Mouse (Mus musculus): ENCODE measurements around the gene Bpifb6. TPM values are rescaled to one million over a fixed set of nuclear protein-coding genes. Genes with fewer than 3 reads are reported as not detected.

Gene Bpifb6
- polyA plus RNA-seq (2015; fragmentation: Nextera tagmentation; extraction: Ambion mirVana): not detected in 2 replicates

- Histone ChIP-seq H3K4me2 (no peak within 1 kb of the TSS), H3K27me3 (no peaks in the 10 kb centered on the region), H3K9ac (no peak within 1 kb of the TSS), H3K4me1 (replicated peaks) (0 out of 2 replicates have a peak, but pooled peaks cover 3% of the 10 kb centered on the region), H3K9me3 (replicated peaks) (no peaks in the 10 kb centered on the region), H3K4me3 (no peak within 1 kb of the TSS), H3K36me3 (no peaks in the 10 kb centered on the region), H3K27ac (no peak within 1 kb of the TSS)
- 59% methylated on average over 4 of the region's 4 CpGs for WGBS
- no peak for ATAC-seq (replicated peaks; ENCODE audit: insufficient number of reproducible peaks, insufficient read depth, low FRiP score, low read depth)
These were observed at the start of gene Bpifb6 for GRCm38 (mm10) chr2:153900088-153900487. Bpifb6 (plus strand) TSS chr2:153900388.

DNA sequence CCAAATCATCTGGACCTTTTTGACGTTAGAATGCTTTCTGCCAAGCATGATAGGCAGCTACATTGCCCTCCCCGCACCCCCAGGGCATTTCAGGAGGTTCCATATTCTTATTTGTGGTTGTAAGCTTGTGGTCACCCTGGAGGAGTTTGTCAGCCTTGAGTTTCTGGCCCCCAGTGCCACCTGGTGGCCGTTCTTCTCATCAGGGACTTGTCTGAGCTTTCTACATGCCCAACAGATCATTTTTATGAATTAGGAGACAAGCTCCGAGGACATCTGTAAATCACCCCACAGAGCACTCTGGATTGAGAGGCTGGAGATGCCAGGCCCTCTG is 49.2 kb upstream of the Bpifb6 start:
- ATAC-seq (replicated peaks; ENCODE audit: insufficient number of reproducible peaks, insufficient read depth, low FRiP score, low read depth): no peak
- H3K9me3 ChIP-seq (replicated peaks): no peaks in the 10 kb centered on the region
- 37% methylated on average over 4 of the region's 4 CpGs for WGBS

DNA sequence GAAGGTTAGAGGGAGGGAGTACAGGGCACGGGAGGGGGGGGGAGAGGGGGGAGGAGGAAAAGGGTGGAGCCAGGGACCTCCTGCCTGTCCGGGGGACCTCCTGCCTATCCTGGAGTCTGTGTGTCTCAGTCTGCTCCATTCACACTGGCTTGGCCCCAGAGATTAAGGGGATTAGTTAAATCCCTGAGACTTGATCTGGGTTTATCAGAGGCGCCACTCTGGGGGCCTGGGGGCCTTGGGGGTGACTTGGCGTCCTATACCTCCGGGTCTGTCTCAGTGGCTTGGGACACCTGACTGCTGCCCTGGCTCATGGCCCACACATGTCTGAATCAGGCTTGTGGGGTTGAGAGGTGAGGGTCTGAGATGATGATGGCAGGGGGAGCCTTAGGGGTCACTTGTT is 46.6 kb upstream of the Bpifb6 start:
- Histone ChIP-seq H3K27ac (no peak overlapping the region), H3K36me3 (no peaks in the 10 kb centered on the region), H3K4me2 (no peak overlapping the region), H3K9ac (no peak overlapping the region), H3K27me3 (peaks cover 7% of the 10 kb centered on the region; the same call in 1 of the 2 replicates), H3K9me3 (replicated peaks) (no peaks in the 10 kb centered on the region), H3K4me3 (no peak overlapping the region), H3K4me1 (replicated peaks) (no peaks in the 10 kb centered on the region)
- 17% methylated on average over 5 of the region's 5 CpGs for WGBS
- ATAC-seq (replicated peaks; ENCODE audit: insufficient number of reproducible peaks, insufficient read depth, low FRiP score, low read depth): no peak

More for the DNA sequence above, 49.2 kb upstream of the Bpifb6 start:
- H3K36me3 ChIP-seq: no peaks in the 10 kb centered on the region
- H3K9ac ChIP-seq: no peak overlapping the region
- no peak overlapping the region for H3K4me3 ChIP-seq
- no peak overlapping the region for H3K27ac ChIP-seq
- H3K27me3 ChIP-seq: no peaks in the 10 kb centered on the region
- no peak overlapping the region for H3K4me2 ChIP-seq
- no peaks in the 10 kb centered on the region for H3K4me1 ChIP-seq (replicated peaks)

GRCm38 (mm10) chr2:153859581-153859980 is 40.6 kb upstream of the Bpifb6 start:
- no peaks in the 10 kb centered on the region for H3K4me1 ChIP-seq (replicated peaks)
- no peak overlapping the region for H3K4me3 ChIP-seq
- 66% methylated on average over 2 of the region's 2 CpGs for WGBS
- H3K36me3 ChIP-seq: no peaks in the 10 kb centered on the region
- H3K9me3 ChIP-seq (replicated peaks): no peaks in the 10 kb centered on the region
- H3K4me2 ChIP-seq: no peak overlapping the region
- no peak for ATAC-seq (replicated peaks; ENCODE audit: insufficient number of reproducible peaks, insufficient read depth, low FRiP score, low read depth)
- H3K9ac ChIP-seq: no peak overlapping the region
- peaks cover 7% of the 10 kb centered on the region; the same call in 1 of the 2 replicates for H3K27me3 ChIP-seq
- no peak overlapping the region for H3K27ac ChIP-seq

- Histone ChIP-seq H3K4me3 (no peak overlapping the region), H3K4me1 (replicated peaks) (no peaks in the 10 kb centered on the region), H3K4me2 (no peak overlapping the region), H3K27ac (no peak overlapping the region), H3K36me3 (no peaks in the 10 kb centered on the region), H3K9me3 (replicated peaks) (no peaks in the 10 kb centered on the region), H3K9ac (no peak overlapping the region), H3K27me3 (peaks cover 7% of the 10 kb centered on the region; the same call in 1 of the 2 replicates)
- ATAC-seq (replicated peaks; ENCODE audit: insufficient number of reproducible peaks, insufficient read depth, low FRiP score, low read depth): peak; percentile 50
- 77% methylated on average over 11 of the region's 11 CpGs for WGBS
These were observed 39.9 kb upstream of the Bpifb6 start for GRCm38 (mm10) chr2:153860315-153860714.

DNA sequence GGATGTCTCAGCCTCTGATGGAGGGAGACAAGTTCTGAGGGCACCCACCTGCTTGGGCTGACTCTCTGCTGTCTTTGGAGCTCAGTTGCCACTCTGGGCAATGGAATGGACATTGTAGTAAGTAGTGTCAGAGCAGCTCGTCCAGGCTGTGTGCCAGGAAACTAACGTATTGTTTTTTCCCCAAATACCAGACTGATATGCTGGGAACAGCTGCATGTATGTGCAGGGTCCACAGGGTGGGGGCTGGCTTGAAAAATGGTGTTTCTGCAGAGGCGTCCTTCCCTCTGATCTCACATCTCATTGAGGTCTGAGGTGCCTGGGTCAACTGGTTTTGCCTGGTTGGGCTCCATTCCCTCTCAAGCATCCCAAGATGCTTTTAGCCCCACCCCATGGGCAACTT is 39.5 kb upstream of the Bpifb6 start:
- H3K36me3 ChIP-seq: no peaks in the 10 kb centered on the region
- H3K27me3 ChIP-seq: peaks cover 7% of the 10 kb centered on the region; the same call in 1 of the 2 replicates
- H3K4me1 ChIP-seq (replicated peaks): no peaks in the 10 kb centered on the region
- no peaks in the 10 kb centered on the region for H3K9me3 ChIP-seq (replicated peaks)
- 44% methylated on average over 3 of the region's 3 CpGs for WGBS
- no peak overlapping the region for H3K27ac ChIP-seq
- no peak overlapping the region for H3K4me2 ChIP-seq
- H3K9ac ChIP-seq: no peak overlapping the region
- H3K4me3 ChIP-seq: no peak overlapping the region
- peak; percentile 17; the same call in 1 of the 2 replicates for ATAC-seq (replicated peaks; ENCODE audit: insufficient number of reproducible peaks, insufficient read depth, low FRiP score, low read depth)

- ATAC-seq (replicated peaks; ENCODE audit: insufficient number of reproducible peaks, insufficient read depth, low FRiP score, low read depth): no peak
- Histone ChIP-seq H3K4me3 (no peak overlapping the region), H3K9me3 (replicated peaks) (no peaks in the 10 kb centered on the region), H3K9ac (no peak overlapping the region), H3K4me1 (replicated peaks) (no peaks in the 10 kb centered on the region), H3K4me2 (no peak overlapping the region), H3K27me3 (peaks cover 4% of the 10 kb centered on the region; the same call in 1 of the 2 replicates), H3K36me3 (no peaks in the 10 kb centered on the region), H3K27ac (no peak overlapping the region)
- WGBS: 72% methylated on average over 3 of the region's 3 CpGs
These were observed 38.2 kb upstream of the Bpifb6 start for GRCm38 (mm10) chr2:153861960-153862359.

DNA sequence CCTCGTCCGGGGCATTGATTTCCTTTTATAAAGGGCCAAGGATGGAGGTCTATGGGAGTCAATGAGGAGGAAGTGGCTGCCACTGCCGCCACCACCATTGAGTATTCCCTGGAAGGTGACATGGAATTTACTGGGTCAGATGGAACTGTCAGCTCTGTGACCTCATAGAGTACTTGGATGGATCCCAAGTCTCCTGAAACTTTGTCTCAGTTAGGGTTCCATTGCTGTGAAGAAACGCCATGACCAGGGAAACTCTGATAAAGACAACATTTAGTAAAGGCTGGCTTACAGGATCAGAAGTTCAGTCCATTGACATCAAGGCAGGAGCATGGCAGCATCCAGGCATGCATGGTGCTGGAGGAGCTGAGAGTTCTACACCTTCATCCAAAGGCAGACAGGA is 29.2 kb upstream of the Bpifb6 start, which contains the start of gene Sun5:
TSS of gene Sun5 (minus strand) at position 101 of the 400 bp plus-strand sequence.
- WGBS: 80% methylated on average over 4 of the region's 4 CpGs
- Histone ChIP-seq H3K27me3 (no peaks in the 10 kb centered on the region), H3K9me3 (replicated peaks) (no peaks in the 10 kb centered on the region), H3K4me2 (no peak within 1 kb of the TSS), H3K4me1 (replicated peaks) (no peaks in the 10 kb centered on the region), H3K27ac (no peak within 1 kb of the TSS), H3K9ac (no peak within 1 kb of the TSS), H3K4me3 (no peak within 1 kb of the TSS), H3K36me3 (no peaks in the 10 kb centered on the region)
- no peak for ATAC-seq (replicated peaks; ENCODE audit: insufficient number of reproducible peaks, insufficient read depth, low FRiP score, low read depth)

GRCm38 (mm10) chr2:153874745-153875144 is 25.4 kb upstream of the Bpifb6 start, which contains the start of gene Bpifb2:
Bpifb2 (plus strand) TSS chr2:153875045.
- Histone ChIP-seq H3K27me3 (no peaks in the 10 kb centered on the region; the same call in 1 of the 2 replicates), H3K4me1 (replicated peaks) (no peaks in the 10 kb centered on the region), H3K27ac (no peak within 1 kb of the TSS), H3K4me3 (no peak within 1 kb of the TSS), H3K36me3 (no peaks in the 10 kb centered on the region), H3K9me3 (replicated peaks) (no peaks in the 10 kb centered on the region), H3K9ac (no peak within 1 kb of the TSS), H3K4me2 (no peak within 1 kb of the TSS)
- ATAC-seq (replicated peaks; ENCODE audit: insufficient number of reproducible peaks, insufficient read depth, low FRiP score, low read depth): no peak
- 67% methylated on average over 9 of the region's 9 CpGs for WGBS

DNA sequence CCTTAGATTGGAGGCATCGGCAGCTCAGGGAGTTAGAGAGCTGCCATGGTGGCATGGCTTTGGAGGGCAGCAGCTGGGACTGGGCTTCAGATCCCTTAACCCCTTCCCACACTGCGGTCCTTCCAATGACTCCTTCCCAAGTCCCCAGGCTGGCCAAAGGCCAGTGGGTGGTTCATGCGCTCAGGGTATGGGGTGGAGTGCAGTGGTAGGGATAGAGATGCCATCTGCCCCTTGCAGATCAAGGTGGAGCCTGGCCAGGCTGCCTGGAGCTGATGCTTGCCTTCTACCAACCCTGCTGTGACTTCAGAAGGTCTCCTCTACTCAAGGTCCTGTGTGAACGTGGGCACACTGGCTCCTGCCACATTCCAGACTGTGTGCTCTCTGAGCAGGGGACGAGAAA is 1.1 kb upstream of the Bpifb6 start:
- no peak overlapping the region for H3K9ac ChIP-seq
- no peak overlapping the region for H3K27ac ChIP-seq
- H3K4me1 ChIP-seq (replicated peaks): 0 out of 2 replicates have a peak, but pooled peaks cover 3% of the 10 kb centered on the region
- no peaks in the 10 kb centered on the region for H3K9me3 ChIP-seq (replicated peaks)
- H3K4me3 ChIP-seq: no peak overlapping the region
- H3K27me3 ChIP-seq: no peaks in the 10 kb centered on the region
- H3K4me2 ChIP-seq: no peak overlapping the region
- no peaks in the 10 kb centered on the region for H3K36me3 ChIP-seq
- no peak for ATAC-seq (replicated peaks; ENCODE audit: insufficient number of reproducible peaks, insufficient read depth, low FRiP score, low read depth)
- WGBS: 67% methylated on average over 5 of the region's 5 CpGs

- Histone ChIP-seq H3K4me2 (no peak overlapping the region), H3K9me3 (replicated peaks) (no peaks in the 10 kb centered on the region), H3K4me1 (replicated peaks) (no peaks in the 10 kb centered on the region), H3K4me3 (no peak overlapping the region), H3K27ac (no peak overlapping the region), H3K36me3 (no peaks in the 10 kb centered on the region), H3K27me3 (no peaks in the 10 kb centered on the region), H3K9ac (no peak overlapping the region)
- 76% methylated on average over 6 of the region's 6 CpGs for WGBS
- no peak for ATAC-seq (replicated peaks; ENCODE audit: insufficient number of reproducible peaks, insufficient read depth, low FRiP score, low read depth)
These were observed 2.5 kb downstream of the Bpifb6 start for GRCm38 (mm10) chr2:153902726-153903125.

DNA sequence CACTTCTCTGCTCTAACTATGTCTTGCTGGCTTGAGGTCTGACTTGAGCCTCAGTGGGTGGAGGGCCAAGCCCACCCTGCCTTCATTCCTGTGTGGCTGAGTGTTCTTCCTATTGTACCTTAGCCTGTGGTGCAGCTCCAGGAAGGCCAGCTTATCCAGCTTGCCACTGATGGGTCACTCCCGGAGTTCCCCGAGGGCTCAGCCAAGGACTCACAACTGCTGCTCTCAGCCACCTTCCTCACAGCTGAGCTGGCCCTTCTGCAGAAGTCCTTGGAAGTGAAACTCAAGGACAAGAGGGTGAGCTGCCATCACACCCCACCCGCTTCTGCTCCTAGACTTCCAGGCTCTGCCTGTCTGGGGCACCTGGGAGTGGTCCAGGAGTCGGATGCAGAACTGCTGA is 6.4 kb downstream of the Bpifb6 start:
- H3K4me1 ChIP-seq (replicated peaks): no peaks in the 10 kb centered on the region
- H3K36me3 ChIP-seq: no peaks in the 10 kb centered on the region
- no peaks in the 10 kb centered on the region for H3K9me3 ChIP-seq (replicated peaks)
- H3K27me3 ChIP-seq: no peaks in the 10 kb centered on the region
- no peak overlapping the region for H3K9ac ChIP-seq
- ATAC-seq (replicated peaks; ENCODE audit: insufficient number of reproducible peaks, insufficient read depth, low FRiP score, low read depth): no peak
- WGBS: 65% methylated on average over 4 of the region's 4 CpGs
- no peak overlapping the region for H3K27ac ChIP-seq
- H3K4me3 ChIP-seq: no peak overlapping the region
- no peak overlapping the region for H3K4me2 ChIP-seq

All from heart, embryonic 15.5 days (tissue).